Mouse (Mus musculus) 416B (cell line): ENCODE data around the gene Mettl16.

Source experiments
- DNase-seq: peaks from one replicate; pipeline ENCODE4 v3.0.0; 2011; ENCODE audit warnings: low read depth

Mettl16 gene

DNA sequence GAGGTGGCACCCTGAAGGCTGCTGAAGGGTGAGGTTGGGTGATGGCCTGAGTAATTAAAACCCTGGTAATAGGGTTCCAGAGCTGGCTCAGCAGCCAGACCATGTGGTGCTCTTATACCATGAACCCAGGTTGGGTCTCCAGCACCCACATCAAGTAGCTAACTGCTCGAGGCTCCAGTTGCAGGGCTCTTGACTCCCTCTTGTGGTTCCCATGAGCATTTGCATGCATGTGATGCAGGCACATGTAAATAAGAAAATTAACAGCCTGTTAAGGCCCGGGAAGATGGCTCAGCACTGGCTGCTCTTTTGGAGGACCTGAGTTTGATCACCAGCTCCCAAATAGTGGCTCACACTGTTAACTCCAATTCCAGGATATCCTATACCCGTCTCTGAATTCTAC, 75.2 kb downstream of the Mettl16 start:
- DNase-seq = peak; percentile 60

DNA sequence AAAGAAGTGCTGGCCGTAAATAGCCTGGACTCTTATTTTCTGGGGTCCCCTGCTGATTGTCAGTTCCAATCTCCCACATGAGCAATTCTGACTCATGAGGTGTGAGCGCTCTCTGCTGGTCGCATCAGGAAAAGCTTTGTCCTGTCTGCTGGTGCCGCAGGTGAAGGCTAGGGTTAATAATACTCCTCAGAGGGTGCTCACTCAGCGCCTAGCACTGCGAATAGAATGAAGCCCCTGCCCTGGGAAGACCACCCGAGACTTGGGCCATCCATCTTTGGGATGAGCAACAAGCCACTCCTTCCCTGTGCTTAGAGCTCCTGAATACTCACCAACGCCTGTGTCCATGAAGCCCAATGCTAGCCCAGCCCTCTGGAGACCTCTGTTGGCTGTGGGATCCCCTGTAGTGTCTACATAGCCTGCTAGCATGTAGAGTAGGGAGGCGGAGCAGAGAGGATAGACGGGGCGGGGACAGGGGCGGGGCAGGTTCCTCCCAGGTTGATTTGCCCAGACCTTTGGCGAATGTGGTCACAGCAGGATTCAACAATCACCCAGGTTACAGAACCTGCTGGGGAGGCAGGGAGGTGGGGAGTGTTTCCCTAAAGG, 77.4 kb downstream of the Mettl16 start:
- peak; percentile 86 for DNase-seq

DNA sequence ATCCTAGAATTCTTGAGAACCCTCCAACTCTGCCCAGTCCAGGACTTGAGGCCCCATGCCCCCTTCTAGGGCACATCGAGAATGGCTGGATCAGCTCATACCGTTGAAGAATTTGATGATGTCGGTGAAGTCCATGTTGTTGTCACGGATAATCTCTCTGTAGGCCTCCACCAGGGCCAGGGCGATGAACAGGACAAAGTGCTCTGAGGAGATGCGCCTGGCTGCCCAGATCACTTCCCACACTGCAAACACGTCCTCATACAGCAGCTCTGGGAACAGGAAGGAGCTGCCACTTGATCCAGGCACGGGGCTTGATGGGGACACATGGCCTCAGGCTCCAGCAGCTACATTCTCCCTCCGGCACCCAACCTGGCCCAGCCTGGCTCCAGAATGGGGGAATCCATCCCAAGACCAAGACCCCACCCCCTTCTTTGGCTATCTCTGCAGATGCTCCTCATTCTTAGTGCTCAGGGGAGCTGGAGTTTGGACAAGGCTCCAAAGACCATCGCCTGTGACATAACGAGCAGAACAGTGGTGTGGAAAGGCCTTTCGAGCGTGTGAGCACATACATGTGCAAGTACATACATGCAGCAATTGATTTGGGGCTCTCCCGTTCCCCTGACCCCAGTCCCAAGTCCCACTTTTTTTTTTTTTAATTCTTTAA, 80.5 kb downstream of the Mettl16 start:
- no peak for DNase-seq

DNA sequence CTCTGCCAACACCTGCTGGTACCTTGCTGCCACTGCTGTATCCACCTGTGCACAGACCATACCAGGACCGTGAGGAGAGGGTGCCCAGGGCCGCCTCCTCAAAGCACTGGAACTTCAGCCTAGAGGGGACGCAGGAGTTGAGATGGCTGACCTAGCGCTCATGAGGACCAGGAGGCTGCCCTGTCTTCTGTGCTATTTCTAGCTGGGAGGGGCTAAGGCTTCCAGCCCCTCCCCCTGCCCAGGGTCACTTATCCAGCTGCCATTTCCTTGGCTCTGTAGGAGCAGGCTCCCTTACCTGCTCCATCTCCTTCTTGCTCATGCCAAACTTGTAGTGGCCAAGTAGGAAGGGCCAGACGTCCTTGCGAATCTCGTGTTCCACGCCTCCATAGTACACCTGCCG, 87.1 kb downstream of the Mettl16 start:
- DNase-seq = no peak

DNA sequence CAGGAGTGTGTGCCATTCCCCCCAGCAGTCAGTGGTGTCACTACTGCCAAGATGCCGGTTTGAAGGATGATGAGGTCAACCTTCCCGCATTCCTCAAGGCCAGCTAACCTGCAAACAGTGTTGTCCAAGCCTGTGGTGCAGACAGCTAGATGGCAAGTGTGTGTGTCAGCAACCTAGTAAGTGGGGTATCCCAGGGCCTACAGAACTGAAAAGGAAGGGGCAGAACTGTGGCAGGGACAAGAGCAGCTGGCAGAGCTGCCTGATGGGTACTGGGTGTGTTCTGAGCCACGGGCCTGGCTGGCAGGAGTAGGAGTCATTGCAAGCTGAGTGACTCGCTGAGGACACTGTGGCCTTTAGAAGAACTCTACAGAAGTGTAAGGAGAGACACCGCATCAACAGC, 91.5 kb downstream of the Mettl16 start:
- DNase-seq = no peak

DNA sequence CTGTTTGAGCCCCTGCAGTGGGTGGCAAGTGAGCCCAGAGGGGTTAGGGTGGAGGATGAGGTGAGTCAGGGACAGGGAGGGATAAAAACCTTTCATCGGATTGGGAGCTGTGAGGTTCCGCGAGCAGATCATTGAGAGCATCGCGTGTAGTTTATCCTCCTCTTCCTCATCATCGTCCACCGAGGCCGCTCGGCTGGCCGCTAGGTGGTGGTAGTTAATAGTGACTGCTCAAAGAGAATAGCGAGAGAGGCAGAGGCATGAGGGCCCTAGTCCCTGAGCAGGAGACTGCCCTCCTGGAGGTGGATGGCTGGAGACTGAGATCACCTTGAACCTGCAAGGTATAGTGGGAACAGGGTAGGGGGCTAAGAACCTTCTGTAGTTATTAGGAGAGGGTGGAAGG, 92.8 kb downstream of the Mettl16 start:
- DNase-seq = no peak

DNA sequence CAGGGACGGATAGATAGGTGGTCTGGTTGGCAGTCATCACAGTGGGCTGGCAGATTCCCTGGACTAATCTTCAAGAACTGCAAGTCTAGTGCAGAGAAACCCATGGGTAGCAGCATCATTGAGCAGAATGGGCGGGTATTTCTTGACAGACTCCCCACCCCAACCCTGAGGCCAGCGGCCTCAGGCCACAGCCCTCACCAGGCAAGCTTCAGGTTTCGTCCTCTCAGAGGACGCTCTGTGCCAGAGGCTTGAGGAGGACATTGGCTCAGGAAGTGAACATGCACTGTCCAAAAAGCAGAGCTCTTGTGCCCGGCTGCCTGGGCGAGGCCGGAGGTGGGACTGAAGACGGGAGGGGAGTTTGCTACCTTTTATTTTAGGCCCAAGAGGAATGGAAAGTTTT, 93.8 kb downstream of the Mettl16 start:
- DNase-seq = no peak

DNA sequence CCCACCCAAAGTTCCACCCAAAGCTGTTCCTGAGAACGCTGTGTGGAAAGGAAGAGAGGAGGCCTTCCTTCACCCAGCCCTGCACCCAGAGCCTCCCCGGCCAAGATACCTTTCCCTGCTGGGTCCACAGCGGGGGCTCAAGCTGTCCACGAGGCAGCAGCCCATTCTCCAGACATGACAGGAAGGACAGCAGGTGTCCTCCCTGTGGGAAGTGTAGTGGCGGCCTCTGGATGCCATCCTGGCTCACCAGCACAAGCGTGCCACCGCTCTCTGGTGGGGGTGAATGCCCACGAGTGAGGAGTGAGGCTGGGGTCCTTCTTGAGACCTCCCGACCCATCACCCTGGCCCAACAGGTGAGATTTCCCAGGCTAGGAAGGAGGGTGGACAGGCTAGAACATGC, 94.6 kb downstream of the Mettl16 start:
- no peak for DNase-seq

DNA sequence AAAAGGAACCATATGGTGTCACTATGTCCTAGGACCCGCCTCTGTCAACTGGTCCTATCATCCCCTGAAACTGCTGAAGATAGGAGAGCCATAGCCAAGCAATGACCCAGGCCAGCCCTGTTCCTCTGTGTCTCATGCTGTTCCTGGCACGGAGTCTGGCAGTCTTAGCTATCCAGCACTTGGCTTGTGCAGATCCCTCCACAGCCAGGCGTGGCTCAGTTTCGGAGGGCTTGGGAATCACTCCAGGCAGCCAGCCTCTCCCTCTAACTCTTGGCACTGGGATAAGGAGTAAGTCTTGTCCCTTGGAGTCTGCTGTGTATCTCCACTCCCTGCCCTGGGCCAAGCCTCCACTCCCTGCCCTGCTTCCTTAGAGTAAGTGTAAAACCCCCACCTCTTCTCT, 96.0 kb downstream of the Mettl16 start:
- DNase-seq = no peak

DNA sequence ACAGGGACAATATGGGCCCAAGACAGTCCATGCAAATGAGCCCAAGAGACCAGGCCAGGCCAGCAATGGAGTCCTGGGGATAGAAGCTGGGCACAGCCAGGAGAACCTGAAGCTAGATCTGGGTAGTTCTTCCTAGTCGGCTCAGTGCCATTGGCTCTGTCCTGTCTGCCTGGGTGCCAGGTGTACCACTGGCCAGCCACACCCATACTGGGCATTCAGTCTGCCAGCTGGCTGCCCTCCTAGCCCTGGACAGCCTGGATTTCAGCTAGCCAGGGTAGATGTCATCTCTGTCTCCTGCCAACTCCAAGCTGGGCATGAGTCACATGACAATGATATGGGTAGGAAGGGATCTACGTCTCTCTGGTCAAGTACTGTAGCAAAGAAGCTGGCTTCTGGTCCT, 96.6 kb downstream of the Mettl16 start:
- DNase-seq = no peak

DNA sequence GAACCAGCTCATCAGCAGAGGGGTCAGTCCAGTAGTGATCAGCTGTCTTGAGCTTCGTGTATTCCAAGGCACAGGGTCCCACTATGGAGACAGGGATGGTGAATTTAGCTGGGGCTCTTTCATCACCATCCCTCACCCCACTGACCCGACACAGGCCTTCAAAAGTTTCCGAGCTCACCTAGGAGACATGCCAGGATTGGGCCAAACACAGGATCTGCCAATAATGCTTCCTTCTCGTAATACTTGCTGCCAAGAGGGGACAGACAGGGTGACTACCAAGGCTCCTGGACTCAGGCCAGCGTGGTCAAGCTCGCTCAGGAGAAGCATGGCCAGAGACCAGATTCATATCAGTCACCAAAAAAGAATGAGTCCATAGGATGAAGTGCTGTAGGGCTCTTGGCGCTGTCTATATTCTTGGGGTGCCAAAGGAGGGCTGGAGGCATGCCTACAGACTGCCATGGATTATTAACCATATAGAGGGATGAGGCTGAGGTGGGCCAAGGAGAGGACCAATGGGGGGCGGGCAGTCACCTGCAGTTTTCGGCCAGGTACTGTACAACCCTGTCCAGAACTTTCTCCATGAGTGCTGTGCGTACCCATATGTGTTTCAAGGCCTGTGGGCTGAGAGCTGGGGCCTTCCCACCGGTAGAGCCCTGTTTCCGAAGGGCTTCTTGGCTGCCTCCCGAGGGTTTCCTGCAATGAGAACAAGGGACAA, 97.6 kb downstream of the Mettl16 start:
- peak; percentile 33 for DNase-seq

DNA sequence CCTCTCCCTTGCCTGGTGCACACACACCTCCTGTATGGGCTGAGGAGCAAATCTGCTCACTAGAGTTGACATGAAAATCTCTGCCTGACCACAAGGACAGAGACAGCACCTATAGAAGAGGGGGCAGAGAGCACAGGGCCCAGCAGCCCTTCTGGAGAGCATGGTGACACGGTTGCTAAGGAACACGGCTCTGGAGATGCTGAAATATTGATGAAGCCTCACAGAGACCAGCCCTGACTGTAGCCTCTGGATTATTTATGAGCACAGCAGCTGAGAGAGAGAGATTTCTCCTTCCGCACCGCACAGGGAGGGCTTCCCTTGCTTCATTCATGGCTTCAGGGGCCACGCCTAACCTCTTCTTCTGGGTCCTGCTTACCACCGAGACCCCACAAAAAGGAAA, 99.0 kb downstream of the Mettl16 start:
- no peak for DNase-seq

DNA sequence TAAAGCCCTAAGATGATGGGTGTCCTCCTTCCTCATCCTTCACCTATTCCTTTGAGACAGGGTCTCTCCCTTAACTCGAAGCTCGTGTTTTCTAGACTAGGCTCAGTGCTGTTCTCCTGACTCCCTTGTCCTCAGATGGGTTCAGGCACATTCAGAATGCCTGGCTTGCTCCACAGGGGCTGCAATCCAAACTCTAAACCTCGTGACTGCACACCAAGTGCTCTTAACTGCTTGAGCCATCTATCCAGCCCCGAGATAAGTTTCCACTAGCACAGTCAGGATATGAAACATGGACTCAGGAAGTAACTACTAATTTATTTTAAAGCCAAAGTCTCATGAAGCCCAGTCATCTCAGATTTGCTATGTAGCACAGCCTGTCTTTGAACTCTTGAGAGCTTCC, 99.9 kb downstream of the Mettl16 start:
- no peak for DNase-seq

DNA sequence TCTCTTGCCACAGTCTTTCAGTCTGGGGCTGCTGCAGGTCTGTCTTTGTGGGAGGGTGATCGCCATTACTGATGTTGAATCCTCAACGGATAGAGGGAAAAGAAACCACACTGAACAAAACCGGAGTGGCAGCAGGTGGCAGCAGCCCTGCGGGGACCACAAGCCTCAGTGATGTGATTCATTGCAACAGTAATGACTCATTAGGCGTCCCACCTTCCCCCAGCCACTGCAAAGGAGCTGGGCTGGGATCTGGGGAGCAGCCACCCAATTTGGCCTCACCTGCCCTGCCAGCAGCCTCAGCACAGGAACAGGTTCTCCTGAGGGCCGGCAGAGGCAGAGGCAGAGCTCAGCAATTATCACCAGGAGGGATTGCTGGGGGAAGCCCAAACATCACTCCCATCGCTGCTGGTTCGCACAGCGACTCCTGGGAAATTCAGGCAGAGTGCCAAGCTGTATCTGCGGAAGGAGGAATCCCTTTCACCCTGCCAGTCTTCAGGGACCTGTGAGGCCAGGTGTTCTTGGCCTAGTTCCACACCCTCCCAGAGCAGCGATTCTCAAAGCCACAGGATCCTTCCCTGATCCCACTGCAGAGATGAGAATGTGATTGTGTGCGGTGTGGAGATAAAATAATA, 100.5 kb downstream of the Mettl16 start:
- peak; percentile 74 for DNase-seq

DNA sequence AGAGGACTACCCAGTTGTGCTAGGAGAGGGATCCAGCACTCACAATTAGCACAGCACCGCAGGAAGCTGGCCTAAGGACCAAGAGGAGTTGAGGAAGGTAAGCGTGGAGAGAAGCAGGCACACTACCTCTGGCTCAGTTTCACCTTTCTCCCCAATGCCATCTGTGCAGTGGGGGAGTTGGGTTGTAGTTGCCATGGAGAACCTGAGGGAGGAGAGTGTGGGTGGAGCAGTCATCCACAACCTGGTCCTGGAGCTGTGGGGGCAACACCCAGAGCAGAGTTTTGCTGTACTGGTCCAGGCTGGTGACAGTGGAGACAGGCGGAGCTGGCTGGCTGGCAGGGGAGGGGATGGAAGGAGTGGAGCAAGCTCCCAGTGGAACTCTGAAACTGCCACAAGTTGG, 104.0 kb downstream of the Mettl16 start:
- DNase-seq = no peak

DNA sequence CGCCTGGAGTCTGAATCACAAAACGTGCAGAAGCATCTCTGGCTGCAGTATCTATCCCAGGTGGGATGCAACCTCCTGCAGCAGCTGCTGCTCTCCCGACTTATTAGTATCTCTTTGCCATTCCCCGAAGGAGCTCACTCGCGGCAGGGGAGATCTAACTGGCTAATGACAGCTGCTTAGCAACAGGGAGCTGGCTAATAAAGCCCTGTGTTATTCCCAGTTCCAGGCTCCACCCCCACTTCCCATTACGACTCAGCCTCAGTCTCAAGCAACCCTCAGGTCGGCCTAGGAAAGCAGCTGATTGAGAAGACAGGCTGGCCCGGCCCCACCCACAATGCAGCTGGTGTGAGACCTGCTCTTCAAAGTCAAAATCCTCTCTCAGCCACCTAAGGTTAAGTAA, 106.2 kb downstream of the Mettl16 start:
- DNase-seq = peak; percentile 22
